21 mouse cellular contexts compared by ENCODE assay signal in genomic region chr1:155729113-155729795, GRCm38 (mm10). TPM values are rescaled to one million over a fixed set of nuclear protein-coding genes. Genes with fewer than 3 reads are reported as not detected.
DNase-seq lines count a peak whose midpoint lies in the region; ATAC-seq and TF ChIP-seq lines count a peak whose summit lies in the region.
"Had no signal": no experiment of that assay in that cellular context is flagged by ENCODE, and none has a peak within 500 bp of the region (broad histone marks: within the 10 kb centered on the region; RNA-seq: fewer than 3 reads in every experiment).

No protein-coding gene starts in this region.

- ATAC-seq in forebrain, postnatal 0 days, result no peak
- ATAC-seq in neural tube, embryonic 12.5 days (ENCODE audit: low FRiP score, low read depth), result peak; percentile 43; the same call in 1 of the 2 replicates

- peaks cover 8% of the 10 kb centered on the region; the same call in 1 of the 2 replicates for H3K9me3 ChIP-seq in forebrain, embryonic 10.5 days
- H3K9me3 ChIP-seq in forebrain, postnatal 0 days (ENCODE audit: low read length), result no peaks in the 10 kb centered on the region
- H3K9me3 ChIP-seq in hindbrain, embryonic 10.5 days, result no peaks in the 10 kb centered on the region
- H3K9me3 ChIP-seq in midbrain, embryonic 10.5 days (replicated peaks), result 0 out of 2 replicates have a peak, but pooled peaks cover 4% of the 10 kb centered on the region
- no peaks in the 10 kb centered on the region for H3K9me3 ChIP-seq in neural tube, embryonic 12.5 days
- H3K9me3 ChIP-seq: heart, embryonic 15.5 days had no signal

- peaks cover 11% of the 10 kb centered on the region for H3K4me1 ChIP-seq in forebrain, embryonic 10.5 days
- H3K4me1 ChIP-seq in forebrain, postnatal 0 days (ENCODE audit: insufficient read depth), result no peaks in the 10 kb centered on the region
- peaks cover 12% of the 10 kb centered on the region for H3K4me1 ChIP-seq in hindbrain, embryonic 10.5 days (replicated peaks)
- peaks cover 14% of the 10 kb centered on the region for H3K4me1 ChIP-seq in midbrain, embryonic 10.5 days
- H3K4me1 ChIP-seq in neural tube, embryonic 12.5 days, result peaks cover 7% of the 10 kb centered on the region; the same call in 1 of the 2 replicates
- H3K4me1 ChIP-seq: embryonic facial prominence, embryonic 12.5 days; heart, embryonic 15.5 days had no signal

- under 1% methylated on average over 23 of the region's 23 CpGs for WGBS in forebrain, embryonic 10.5 days
- WGBS in forebrain, postnatal 0 days, result 1% methylated on average over 23 of the region's 23 CpGs
- WGBS in hindbrain, embryonic 10.5 days, result 2% methylated on average over 23 of the region's 23 CpGs
- WGBS in midbrain, embryonic 10.5 days, result under 1% methylated on average over 23 of the region's 23 CpGs
- WGBS in neural tube, embryonic 12.5 days, result under 1% methylated on average over 23 of the region's 23 CpGs

- H3K27me3 ChIP-seq in forebrain, embryonic 10.5 days (ENCODE audit: poor library complexity, severe bottlenecking), result peaks cover 98% of the 10 kb centered on the region
- peaks cover 68% of the 10 kb centered on the region for H3K27me3 ChIP-seq in forebrain, postnatal 0 days (ENCODE audit: insufficient read depth, low read length)
- H3K27me3 ChIP-seq in hindbrain, embryonic 10.5 days (ENCODE audit: insufficient read depth, poor library complexity, severe bottlenecking), result peaks cover 98% of the 10 kb centered on the region
- H3K27me3 ChIP-seq in midbrain, embryonic 10.5 days (ENCODE audit: low read depth, poor library complexity, severe bottlenecking), result peaks cover 98% of the 10 kb centered on the region
- H3K27me3 ChIP-seq in neural tube, embryonic 12.5 days (replicated peaks), result peaks cover 87% of the 10 kb centered on the region

- H3K9ac ChIP-seq in forebrain, postnatal 0 days, result no peak overlapping the region
- no peak overlapping the region for H3K9ac ChIP-seq in neural tube, embryonic 12.5 days
- H3K9ac ChIP-seq: embryonic facial prominence, embryonic 12.5 days; heart, embryonic 15.5 days had no signal

- H3K36me3 ChIP-seq in forebrain, embryonic 10.5 days (replicated peaks), result no peaks in the 10 kb centered on the region
- H3K36me3 ChIP-seq in forebrain, postnatal 0 days (ENCODE audit: insufficient read depth), result no peaks in the 10 kb centered on the region
- no peaks in the 10 kb centered on the region for H3K36me3 ChIP-seq in hindbrain, embryonic 10.5 days
- no peaks in the 10 kb centered on the region for H3K36me3 ChIP-seq in midbrain, embryonic 10.5 days
- H3K36me3 ChIP-seq in neural tube, embryonic 12.5 days, result no peaks in the 10 kb centered on the region
- H3K36me3 ChIP-seq: embryonic facial prominence, embryonic 12.5 days; heart, embryonic 15.5 days had no signal

- no peak for DNase-seq in forebrain, embryonic 10.5 days (ENCODE audit: extremely low spot score, low spot score)
- no peak for DNase-seq in forebrain, postnatal 0 days
- no peak for DNase-seq in hindbrain, embryonic 10.5 days (ENCODE audit: low spot score)
- DNase-seq in midbrain, embryonic 10.5 days (ENCODE audit: low spot score), result peak; percentile 35
- no peak for DNase-seq in thymus, postnatal 10 days (ENCODE audit: low spot score in 2 of 2)
- no peak for DNase-seq in adrenal gland, postnatal 14 days
- no peak for DNase-seq in left cerebral cortex, adult 18-20 months (ENCODE audit: low spot score in 2 of 2)
- DNase-seq: cerebellum, adult 11-12 months; cerebellum, postnatal 36 days; gastrocnemius, postnatal 10 days; heart, adult 18-20 months; left cerebral cortex, postnatal 4 days; lung, adult 2 months; lung, postnatal 36 days; thymus, adult 2 months had no signal

- H3K4me3 ChIP-seq in forebrain, embryonic 10.5 days, result peak overlapping the region; percentile 19; the same call in 1 of the 2 replicates
- H3K4me3 ChIP-seq in forebrain, postnatal 0 days (ENCODE audit: low read depth, low read length), result no peak overlapping the region
- H3K4me3 ChIP-seq in hindbrain, embryonic 10.5 days, result peak overlapping the region; percentile 32
- peak overlapping the region; percentile 30 for H3K4me3 ChIP-seq in midbrain, embryonic 10.5 days
- H3K4me3 ChIP-seq in neural tube, embryonic 12.5 days, result no peak overlapping the region
- H3K4me3 ChIP-seq: embryonic facial prominence, embryonic 12.5 days; heart, embryonic 15.5 days had no signal

- no peak for TF ChIP-seq CTCF in forebrain, postnatal 0 days (IDR thresholded peaks at IDR 0.05; ENCODE audit: low read depth)

- H3K27ac ChIP-seq in forebrain, embryonic 10.5 days, result no peak overlapping the region
- no peak overlapping the region for H3K27ac ChIP-seq in forebrain, postnatal 0 days (ENCODE audit: low read depth, low read length)
- H3K27ac ChIP-seq in hindbrain, embryonic 10.5 days, result no peak overlapping the region
- H3K27ac ChIP-seq in midbrain, embryonic 10.5 days (replicated peaks), result no peak overlapping the region
- no peak overlapping the region for H3K27ac ChIP-seq in neural tube, embryonic 12.5 days
- H3K27ac ChIP-seq: embryonic facial prominence, embryonic 12.5 days; heart, embryonic 15.5 days had no signal

- H3K4me2 ChIP-seq in forebrain, postnatal 0 days (ENCODE audit: low read depth), result no peak overlapping the region
- peak overlapping the region; percentile 37 for H3K4me2 ChIP-seq in neural tube, embryonic 12.5 days (replicated peaks)
- H3K4me2 ChIP-seq: embryonic facial prominence, embryonic 12.5 days; heart, embryonic 15.5 days had no signal

RNA-seq across cellular contexts. Expression of gene Lhx4, which starts 22.2 kb away (rescaled TPM):
- not detected in 2 replicates for polyA plus RNA-seq in forebrain, embryonic 10.5 days (2016; fragmentation: Nextera tagmentation; extraction: Ambion mirVana)
- total RNA-seq in forebrain, postnatal 0 days (2014; rRNA removed), result 0.15 TPM in 1 of 2 replicates, not detected in the other
- 0.10 and 0.11 TPM in 2 replicates for polyA plus RNA-seq in forebrain, postnatal 0 days (2015; fragmentation: Nextera tagmentation; extraction: Ambion mirVana)
- 5.7 and 11.6 TPM in 2 replicates for polyA plus RNA-seq in hindbrain, embryonic 10.5 days (2016; fragmentation: Nextera tagmentation; extraction: Ambion mirVana)
- polyA plus RNA-seq in midbrain, embryonic 10.5 days (2016; fragmentation: Nextera tagmentation; extraction: Ambion mirVana), result 2.2 and 4.6 TPM in 2 replicates
- 12.3 and 22.8 TPM in 2 replicates for polyA plus RNA-seq in neural tube, embryonic 12.5 days (2016; fragmentation: Nextera tagmentation; extraction: Ambion mirVana)
- not detected in 2 replicates for total RNA-seq in adrenal gland, postnatal 14 days (2021)
- not detected for total RNA-seq in left cerebral cortex, adult 18-20 months (2021)
- total RNA-seq: gastrocnemius, postnatal 10 days; heart, adult 18-20 months; liver, adult 2 months; neutrophil, adult 5-6 weeks had no signal
- polyA plus RNA-seq: heart, embryonic 15.5 days; large intestine, adult 2 months; liver, adult 2 months; lung, adult 2 months had no signal

Comparison
In these comparisons a context has a peak if more than half of its experiments do, and no peak if none do; other contexts are left out.
1. H3K4me3 ChIP-seq: peak in forebrain, embryonic 10.5 days (single experiment), hindbrain, embryonic 10.5 days (single experiment) and midbrain, embryonic 10.5 days (single experiment); none in forebrain, postnatal 0 days (single experiment) and neural tube, embryonic 12.5 days (single experiment).